Mouse (Mus musculus): ENCODE data around the gene E030018B13Rik. TPM values are rescaled to one million over a fixed set of nuclear protein-coding genes. Genes with fewer than 3 reads are reported as not detected.

Gene E030018B13Rik
- total and polyA plus RNA-seq, 3 experiments, result not detected

- H3K4me1 ChIP-seq (ENCODE audit: control insufficient read depth, insufficient read depth, low read length), result peaks cover 82% of the 10 kb centered on the region
- intact Hi-C loops (cut with DNase I), result no loop called here
- H3K36me3 ChIP-seq (ENCODE audit: control insufficient read depth, insufficient read depth, low read length), result peaks cover 37% of the 10 kb centered on the region
- no peak for DNase-seq
- no peaks in the 10 kb centered on the region for H3K27me3 ChIP-seq (ENCODE audit: control insufficient read depth, insufficient read depth, low read length)
- TF ChIP-seq CTCF (IDR thresholded peaks at IDR 0.05) (no peak), POLR2A (IDR thresholded peaks at IDR 0.05; ENCODE audit: insufficient read depth, low read depth, low read length) (no peak), EP300 (IDR thresholded peaks at IDR 0.05; ENCODE audit: insufficient read depth, low read depth, low read length) (no peak)
- WGBS, result 84% methylated on average over 2 of the region's 2 CpGs
- no peak overlapping the region for H3K4me3 ChIP-seq
- H3K27ac ChIP-seq, result peak overlapping the region; percentile 97
- H3K79me2 ChIP-seq (replicated peaks; ENCODE audit: control insufficient read depth, insufficient read depth, low read length), result peaks cover 6% of the 10 kb centered on the region
- no peak overlapping the region for H3K9ac ChIP-seq (ENCODE audit: low read depth, low read length)
Observed at GRCm38 (mm10) chr7:63914891-63915290, 1.8 kb upstream of the E030018B13Rik start.

- Histone ChIP-seq H3K36me3 (ENCODE audit: control insufficient read depth, insufficient read depth, low read length) (peaks cover 52% of the 10 kb centered on the region), H3K9ac (ENCODE audit: low read depth, low read length) (0 out of 2 replicates have a peak overlapping the region, but pooled peaks have one; percentile 15), H3K27me3 (ENCODE audit: control insufficient read depth, insufficient read depth, low read length) (no peaks in the 10 kb centered on the region), H3K4me1 (ENCODE audit: control insufficient read depth, insufficient read depth, low read length) (peaks cover 72% of the 10 kb centered on the region), H3K27ac (peak overlapping the region; percentile 69), H3K4me3 (no peak overlapping the region), H3K79me2 (replicated peaks; ENCODE audit: control insufficient read depth, insufficient read depth, low read length) (peaks cover 7% of the 10 kb centered on the region)
- intact Hi-C loops (cut with DNase I), result no loop called here
- DNase-seq, result peak; percentile 74 to 82
- no peak for TF ChIP-seq CTCF (IDR thresholded peaks at IDR 0.05)
- TF ChIP-seq EP300 (IDR thresholded peaks at IDR 0.05; ENCODE audit: insufficient read depth, low read depth, low read length), result peak; percentile 98
- 20% methylated on average over 6 of the region's 6 CpGs for WGBS
Observed at GRCm38 (mm10) chr7:63917693-63918092, 1.0 kb downstream of the E030018B13Rik start.

DNA sequence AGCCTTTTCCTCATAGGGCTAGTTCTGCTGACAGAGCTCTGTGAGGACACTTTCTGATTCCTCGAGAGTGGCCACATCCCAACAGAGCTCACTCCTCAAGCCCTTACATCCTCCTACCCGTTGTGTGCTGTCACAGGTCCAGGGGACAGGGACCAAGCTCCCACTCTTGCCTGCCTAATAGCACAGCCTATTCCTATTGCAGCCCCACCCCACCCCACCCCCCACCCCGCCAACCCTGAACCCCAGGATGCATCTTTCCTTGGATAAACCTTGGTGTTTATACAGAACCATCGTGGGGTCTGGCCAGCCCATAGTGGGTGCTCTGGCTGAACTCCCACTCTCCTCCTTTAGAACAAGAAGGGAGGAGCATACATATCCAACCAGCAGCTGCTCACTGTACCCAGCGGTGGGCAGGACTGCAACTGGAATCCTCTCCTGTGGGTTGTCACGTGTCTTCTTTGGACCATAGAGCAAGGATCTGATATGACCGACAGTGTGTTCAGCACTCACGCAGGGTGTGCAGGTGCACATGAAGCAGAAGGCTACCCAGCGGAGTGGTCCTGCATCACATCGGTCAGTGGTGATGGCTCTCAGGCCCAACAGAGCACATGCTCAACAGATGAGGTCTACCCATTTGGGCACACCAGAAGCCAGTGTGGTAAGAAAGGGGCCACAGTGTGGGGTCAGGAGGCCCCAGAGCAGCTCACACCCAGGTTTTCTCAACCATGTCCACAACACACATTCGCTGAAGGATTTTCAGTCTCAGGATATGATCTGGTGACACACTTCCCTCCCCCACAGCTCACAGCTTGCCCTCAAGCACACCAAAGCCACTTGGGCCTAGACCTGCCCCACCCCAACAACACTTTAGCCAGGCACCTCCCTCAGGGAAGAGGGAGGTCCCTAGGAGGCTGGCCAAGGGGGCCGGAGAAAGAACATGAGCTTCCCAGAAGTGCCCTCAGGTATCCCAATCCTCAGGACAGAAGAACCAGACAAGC is 2.4 kb downstream of the E030018B13Rik start:
- DNase-seq, result peak; percentile 68 to 69
- H3K4me3 ChIP-seq, result no peak overlapping the region
- H3K27ac ChIP-seq, result peak overlapping the region; percentile 69
- intact Hi-C loops (cut with DNase I), result no loop called here
- H3K36me3 ChIP-seq (ENCODE audit: control insufficient read depth, insufficient read depth, low read length), result peaks cover 52% of the 10 kb centered on the region
- H3K4me1 ChIP-seq (ENCODE audit: control insufficient read depth, insufficient read depth, low read length), result peaks cover 67% of the 10 kb centered on the region
- peaks cover 9% of the 10 kb centered on the region for H3K79me2 ChIP-seq (replicated peaks; ENCODE audit: control insufficient read depth, insufficient read depth, low read length)
- TF ChIP-seq EP300 (IDR thresholded peaks at IDR 0.05; ENCODE audit: insufficient read depth, low read depth, low read length) (0 out of 2 replicates have a peak, but pooled peaks have one; percentile 60), POLR2A (IDR thresholded peaks at IDR 0.05; ENCODE audit: insufficient read depth, low read depth, low read length) (peak; percentile 28; the same call in 1 of the 2 replicates), CTCF (IDR thresholded peaks at IDR 0.05) (no peak)
- H3K27me3 ChIP-seq (ENCODE audit: control insufficient read depth, insufficient read depth, low read length), result no peaks in the 10 kb centered on the region
- 0 out of 2 replicates have a peak overlapping the region, but pooled peaks have one; percentile 1 for H3K9ac ChIP-seq (ENCODE audit: low read depth, low read length)
- WGBS, result 63% methylated on average over 12 of the region's 12 CpGs

DNA sequence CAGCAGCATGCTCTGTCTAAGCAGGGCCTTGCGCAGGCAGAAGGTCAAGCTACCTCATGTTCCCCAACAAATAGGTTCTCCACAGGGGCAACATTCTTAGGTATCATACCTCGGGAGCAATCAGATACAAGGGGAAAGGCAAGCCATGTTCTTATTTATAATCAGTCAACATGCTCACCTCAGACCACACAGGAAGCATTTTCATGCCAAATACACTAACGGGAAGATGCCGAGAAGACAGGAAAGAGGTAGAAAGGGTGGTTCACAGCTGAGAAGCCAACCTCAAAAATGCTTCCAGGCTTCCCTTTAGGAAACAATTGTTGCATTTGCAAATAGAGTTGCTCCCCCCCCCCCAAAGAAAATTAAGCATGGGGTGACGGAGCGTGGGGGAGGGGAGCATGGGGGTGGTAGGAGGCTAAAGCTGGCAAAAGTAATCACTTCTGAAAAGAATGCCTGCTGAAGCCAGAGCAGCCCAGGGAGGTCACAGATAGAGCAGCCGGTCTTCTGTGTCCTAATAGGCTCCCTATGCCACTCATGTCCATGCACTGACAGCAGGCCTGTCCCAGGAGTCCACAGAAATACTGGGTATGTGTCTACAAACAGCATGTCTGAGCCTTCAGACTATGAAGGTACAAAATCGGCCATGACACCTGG is 5.4 kb downstream of the E030018B13Rik start:
- intact Hi-C loops (cut with DNase I), result no loop called here
- 40% methylated on average over 8 of the region's 8 CpGs for WGBS
- Histone ChIP-seq H3K79me2 (replicated peaks; ENCODE audit: control insufficient read depth, insufficient read depth, low read length) (peaks cover 10% of the 10 kb centered on the region), H3K36me3 (ENCODE audit: control insufficient read depth, insufficient read depth, low read length) (peaks cover 44% of the 10 kb centered on the region), H3K27me3 (ENCODE audit: control insufficient read depth, insufficient read depth, low read length) (no peaks in the 10 kb centered on the region), H3K4me1 (ENCODE audit: control insufficient read depth, insufficient read depth, low read length) (peaks cover 62% of the 10 kb centered on the region), H3K27ac (peak overlapping the region; percentile 96), H3K4me3 (no peak overlapping the region), H3K9ac (ENCODE audit: low read depth, low read length) (peak overlapping the region; percentile 9; the same call in 1 of the 2 replicates)
- peak; percentile 21 to 42 for DNase-seq
- TF ChIP-seq CTCF (IDR thresholded peaks at IDR 0.05) (no peak), EP300 (IDR thresholded peaks at IDR 0.05; ENCODE audit: insufficient read depth, low read depth, low read length) (no peak), POLR2A (IDR thresholded peaks at IDR 0.05; ENCODE audit: insufficient read depth, low read depth, low read length) (no peak)

DNA sequence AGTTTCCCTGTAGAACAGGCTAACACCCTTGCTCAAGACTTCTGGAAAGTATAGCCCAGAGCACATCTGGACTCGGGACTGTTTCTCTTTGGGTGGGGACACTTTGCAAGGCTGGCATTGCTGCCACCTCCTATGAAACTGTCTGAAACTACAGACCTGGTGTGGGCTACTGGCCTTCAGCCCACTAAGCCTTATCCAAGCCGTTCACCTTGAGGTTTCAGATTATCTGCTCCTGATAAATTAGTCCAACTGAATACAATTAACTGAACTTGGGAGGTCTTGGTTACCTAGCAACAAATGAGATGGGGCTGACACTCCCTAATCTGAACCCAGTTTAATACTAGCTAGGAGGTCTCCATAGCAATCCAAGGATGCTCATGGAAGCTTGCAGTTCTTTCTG is 5.9 kb downstream of the E030018B13Rik start:
- WGBS, result 47% methylated on average over 2 of the region's 2 CpGs
- no peak overlapping the region for H3K9ac ChIP-seq (ENCODE audit: low read depth, low read length)
- peaks cover 40% of the 10 kb centered on the region for H3K36me3 ChIP-seq (ENCODE audit: control insufficient read depth, insufficient read depth, low read length)
- H3K27me3 ChIP-seq (ENCODE audit: control insufficient read depth, insufficient read depth, low read length), result no peaks in the 10 kb centered on the region
- TF ChIP-seq POLR2A (IDR thresholded peaks at IDR 0.05; ENCODE audit: insufficient read depth, low read depth, low read length), result no peak
- H3K4me1 ChIP-seq (ENCODE audit: control insufficient read depth, insufficient read depth, low read length), result peaks cover 62% of the 10 kb centered on the region
- H3K79me2 ChIP-seq (replicated peaks; ENCODE audit: control insufficient read depth, insufficient read depth, low read length), result peaks cover 11% of the 10 kb centered on the region
- H3K27ac ChIP-seq, result peak overlapping the region; percentile 96
- no peak for DNase-seq
- no peak overlapping the region for H3K4me3 ChIP-seq
- intact Hi-C loops (cut with DNase I), result no loop called here

All from heart, adult 2 months (tissue).